Mouse (Mus musculus) kidney, adult 2 months (tissue): ENCODE results near the gene Gpr149. TPM values are rescaled to one million over a fixed set of nuclear protein-coding genes. Genes with fewer than 3 reads are reported as not detected.
A peak's percentile ranks its signal among the peaks of the same experiment; 100 is the strongest.

Experiments
- DNase-seq: peaks from one replicate; pipeline ENCODE4 v3.0.0; 2021
- H3K27ac ChIP-seq: fragments of 200-500 bp; 2 replicates; pipeline ENCODE4 v1.5.1; 2012; ENCODE audit warnings: low read depth, low read length, control low read depth, inconsistent platforms; ENCODE audit not compliant: insufficient read depth
- H3K27me3 ChIP-seq: fragments of 200-500 bp; replicated peaks from 2 replicates; pipeline ENCODE4 v1.6.1; 2012; ENCODE audit warnings: mild to moderate bottlenecking, moderate library complexity, low read length, inconsistent platforms; ENCODE audit not compliant: control insufficient read depth, insufficient read depth
- H3K36me3 ChIP-seq: fragments of 200-500 bp; 2 replicates; pipeline ENCODE4 v1.6.1; 2012; ENCODE audit warnings: mild to moderate bottlenecking, moderate library complexity, low read length, inconsistent platforms; ENCODE audit not compliant: control insufficient read depth, insufficient read depth
- H3K4me1 ChIP-seq: fragments of 200-500 bp; 2 replicates; pipeline ENCODE4 v1.6.1; 2011; ENCODE audit warnings: low read length; ENCODE audit not compliant: control insufficient read depth, insufficient read depth
- H3K4me3 ChIP-seq: fragments of 200-500 bp; 2 replicates; pipeline ENCODE4 v1.5.1; 2011; ENCODE audit warnings: mild to moderate bottlenecking, low read depth, low read length, control low read depth; ENCODE audit not compliant: insufficient read depth
- CTCF ChIP-seq: fragments of 200-500 bp; conservative IDR thresholded peaks from 2 replicates; pipeline ENCODE4 v1.5.1; 2011; ENCODE audit warnings: low read depth, mild to moderate bottlenecking, control low read depth, low read length, moderate library complexity, mixed read lengths; ENCODE audit not compliant: insufficient read depth, insufficient read length
- POLR2A ChIP-seq: fragments of 200-500 bp; IDR thresholded peaks from one replicate; pipeline ENCODE4 v1.6.1; 2011; ENCODE audit warnings: low read depth, low read length, control low read depth
- WGBS: fragments of 180-500 bp; shearing (Covaris S2); methylation state at CpG from one replicate; pipeline ENCODE4 v1.1.7; 2018; 5-methylcytosine and 5-hydroxymethylcytosine counted together
- polyA plus RNA-seq: library from polyadenylated mRNA; depleted of rRNA; stranded (reverse); fragments of >200 nt; gene quantifications from 2 replicates; pipeline ENCODE4 v1.2.3, GENCODE M21; 2012; rRNA removed

Gene Gpr149
- polyA plus RNA-seq, result not detected in 2 replicates

DNA sequence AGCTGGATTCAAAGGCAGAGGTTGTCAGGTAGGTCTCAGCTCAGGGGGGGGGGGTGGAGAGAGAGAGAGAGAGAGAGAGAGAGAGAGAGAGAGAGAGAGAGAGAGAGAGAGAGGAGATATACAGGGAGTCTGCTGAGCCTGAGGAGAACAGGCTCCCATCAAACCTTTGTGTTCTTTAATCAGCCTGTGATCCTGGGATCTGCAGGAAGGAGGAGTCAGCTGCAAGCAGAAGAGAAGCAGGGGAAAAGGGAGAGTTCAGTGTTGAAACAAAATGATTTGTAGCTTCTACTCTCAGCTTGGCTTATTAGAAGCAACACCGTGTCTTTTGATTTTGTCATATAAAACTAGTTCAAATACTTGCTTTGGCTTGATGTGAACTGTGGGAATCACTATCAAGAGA, at the start of gene Gpr149:
Gene Gpr149 (minus strand): TSS at position 168 of the 400 bp plus-strand sequence.
- H3K4me1 ChIP-seq, result no peaks in the 10 kb centered on the region
- H3K36me3 ChIP-seq, result no peaks in the 10 kb centered on the region
- TF ChIP-seq CTCF (no peak), POLR2A (no peak)
- H3K27ac ChIP-seq, result no peak within 1 kb of the TSS
- H3K4me3 ChIP-seq, result no peak within 1 kb of the TSS
- WGBS, result 50% methylated on average over 1 of the region's 1 CpGs
- H3K27me3 ChIP-seq, result no peaks in the 10 kb centered on the region
- no peak for DNase-seq

DNA sequence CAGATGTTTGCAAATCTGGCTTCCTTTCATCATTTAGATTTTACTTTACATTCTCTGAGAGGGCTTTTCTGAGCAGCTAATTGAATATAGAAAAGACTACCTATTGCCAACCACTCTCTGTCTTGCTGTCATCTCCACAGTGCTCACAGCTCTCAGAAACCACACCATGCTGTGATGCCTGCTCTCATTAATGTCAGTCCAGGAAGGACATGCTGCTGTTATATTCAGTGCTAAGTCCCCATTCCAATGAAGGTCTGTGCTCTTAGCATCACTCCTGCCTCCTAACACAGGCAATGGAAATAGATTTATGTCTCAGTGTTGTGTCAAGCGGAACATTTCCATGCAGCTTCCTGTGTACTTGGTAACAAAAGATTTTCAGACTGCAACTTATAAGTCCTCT, 45.6 kb upstream of the Gpr149 start:
- WGBS, result 44% methylated on average over 1 of the region's 1 CpGs
- no peak overlapping the region for H3K4me3 ChIP-seq
- TF ChIP-seq POLR2A, result no peak
- no peak for TF ChIP-seq CTCF
- H3K27me3 ChIP-seq, result no peaks in the 10 kb centered on the region
- DNase-seq, result no peak
- no peaks in the 10 kb centered on the region for H3K4me1 ChIP-seq
- H3K36me3 ChIP-seq, result no peaks in the 10 kb centered on the region
- no peak overlapping the region for H3K27ac ChIP-seq

DNA sequence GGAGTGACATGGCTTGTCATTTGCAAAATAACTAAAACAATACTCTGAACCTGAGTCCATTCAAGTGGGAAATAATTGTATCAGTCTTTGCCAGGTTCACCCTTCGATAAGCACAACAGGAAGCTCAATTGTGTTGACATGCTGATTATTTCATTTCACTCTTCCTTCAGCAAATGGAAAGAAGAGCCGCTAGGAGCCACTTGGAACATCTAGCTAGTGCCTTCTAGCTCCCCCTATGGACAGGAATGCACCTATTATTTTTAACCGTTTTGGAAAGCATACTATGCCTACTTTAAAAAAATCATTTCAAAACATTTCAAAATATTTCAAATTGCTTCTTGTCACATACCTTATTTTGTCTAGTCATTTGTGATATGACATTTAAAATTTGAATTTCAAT, 5.9 kb upstream of the Gpr149 start:
- no peak for TF ChIP-seq POLR2A
- TF ChIP-seq CTCF, result no peak
- Histone ChIP-seq H3K36me3 (no peaks in the 10 kb centered on the region), H3K4me1 (no peaks in the 10 kb centered on the region), H3K27me3 (no peaks in the 10 kb centered on the region), H3K4me3 (no peak overlapping the region), H3K27ac (no peak overlapping the region)
- no peak for DNase-seq
- 73% methylated on average over 3 of the region's 3 CpGs for WGBS

DNA sequence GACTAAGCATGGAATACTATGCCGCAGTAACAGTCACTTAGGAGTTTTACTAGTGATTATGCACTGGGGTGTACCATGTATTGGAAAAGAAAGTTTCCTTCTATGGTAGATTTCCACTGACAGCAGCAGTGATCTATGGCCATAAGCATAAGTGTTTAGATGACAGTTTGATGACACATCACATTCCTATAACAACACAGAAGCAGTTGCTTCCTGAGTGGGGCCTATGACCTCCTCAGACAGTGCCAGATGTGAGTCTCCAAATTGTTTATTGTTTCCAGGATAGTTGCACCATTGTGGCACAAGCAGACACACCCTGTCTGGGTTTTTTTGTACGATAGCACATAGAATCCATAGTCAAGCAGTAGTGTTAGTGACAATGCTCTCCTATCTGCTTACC, 991 bp upstream of the Gpr149 start:
- Histone ChIP-seq H3K27ac (no peak overlapping the region), H3K27me3 (no peaks in the 10 kb centered on the region), H3K36me3 (no peaks in the 10 kb centered on the region), H3K4me3 (no peak overlapping the region), H3K4me1 (no peaks in the 10 kb centered on the region)
- 76% methylated on average over 2 of the region's 2 CpGs for WGBS
- no peak for DNase-seq
- TF ChIP-seq CTCF, result no peak
- TF ChIP-seq POLR2A, result no peak

DNA sequence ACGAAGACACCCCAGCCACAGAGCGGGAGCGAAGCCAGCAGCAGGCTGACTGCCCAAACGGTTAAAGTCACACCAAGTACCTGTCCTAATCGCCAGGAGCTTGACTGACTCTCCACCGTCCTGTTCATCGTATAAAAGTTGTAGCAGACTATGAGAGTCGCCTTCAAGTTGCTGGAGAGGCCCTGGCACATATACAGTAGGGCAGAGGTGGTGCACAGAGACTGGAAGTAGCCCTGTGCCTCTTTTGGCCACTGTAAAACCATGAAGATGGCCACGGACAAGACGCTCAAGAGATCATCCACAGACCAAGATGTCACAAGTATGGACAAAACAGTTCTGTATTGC, 921 bp downstream of the Gpr149 start:
- DNase-seq, result no peak
- H3K27ac ChIP-seq, result no peak overlapping the region
- no peaks in the 10 kb centered on the region for H3K36me3 ChIP-seq
- WGBS, result 17% methylated on average over 10 of the region's 10 CpGs
- TF ChIP-seq CTCF, result no peak
- TF ChIP-seq POLR2A, result no peak
- H3K4me1 ChIP-seq, result no peaks in the 10 kb centered on the region
- no peaks in the 10 kb centered on the region for H3K27me3 ChIP-seq
- no peak overlapping the region for H3K4me3 ChIP-seq

DNA sequence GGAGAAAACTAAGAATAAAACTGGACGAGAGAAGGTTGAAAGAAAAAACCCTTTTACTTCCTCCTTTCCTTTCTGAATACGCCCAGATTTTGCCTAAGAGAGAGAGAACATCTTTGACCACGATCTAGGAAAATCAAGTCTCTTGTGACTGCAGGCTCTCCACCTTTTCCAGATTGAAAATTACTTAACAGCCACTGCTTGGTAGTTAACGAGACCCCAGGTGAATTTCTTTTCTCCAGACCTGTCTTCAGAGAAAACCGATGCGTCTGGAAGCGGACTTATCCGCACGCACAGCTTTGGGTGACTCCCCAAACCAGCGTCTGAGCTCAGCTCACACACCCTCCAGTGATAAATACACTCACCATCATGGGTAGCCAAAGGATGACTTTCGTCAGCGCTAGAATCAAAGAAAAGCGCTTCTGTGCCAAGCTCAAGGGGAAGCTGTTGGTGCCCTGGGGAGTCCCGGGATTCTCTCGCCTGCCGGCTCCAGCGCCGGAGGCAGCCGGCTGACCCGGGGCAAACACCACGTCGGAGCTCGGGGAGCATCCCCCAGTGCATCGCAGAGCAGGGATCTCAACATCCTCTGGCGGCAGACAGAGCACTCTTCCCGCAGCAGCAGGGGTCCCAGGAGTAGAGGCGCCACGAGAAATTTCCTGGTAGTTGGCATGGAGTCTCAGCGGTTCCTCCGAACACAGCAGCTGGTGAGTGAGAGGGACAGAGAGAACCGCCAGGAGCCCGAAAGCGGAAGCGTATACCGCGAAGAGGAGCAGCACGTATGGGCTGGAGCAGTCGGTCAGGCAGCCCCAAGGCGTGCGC, 1.5 kb downstream of the Gpr149 start:
- Histone ChIP-seq H3K4me3 (no peak overlapping the region), H3K4me1 (no peaks in the 10 kb centered on the region), H3K27me3 (no peaks in the 10 kb centered on the region), H3K36me3 (no peaks in the 10 kb centered on the region), H3K27ac (no peak overlapping the region)
- TF ChIP-seq CTCF, result no peak
- TF ChIP-seq POLR2A, result no peak
- under 1% methylated on average over 40 of the region's 40 CpGs for whole genome bisulfite sequencing
- DNase-seq, result no peak

DNA sequence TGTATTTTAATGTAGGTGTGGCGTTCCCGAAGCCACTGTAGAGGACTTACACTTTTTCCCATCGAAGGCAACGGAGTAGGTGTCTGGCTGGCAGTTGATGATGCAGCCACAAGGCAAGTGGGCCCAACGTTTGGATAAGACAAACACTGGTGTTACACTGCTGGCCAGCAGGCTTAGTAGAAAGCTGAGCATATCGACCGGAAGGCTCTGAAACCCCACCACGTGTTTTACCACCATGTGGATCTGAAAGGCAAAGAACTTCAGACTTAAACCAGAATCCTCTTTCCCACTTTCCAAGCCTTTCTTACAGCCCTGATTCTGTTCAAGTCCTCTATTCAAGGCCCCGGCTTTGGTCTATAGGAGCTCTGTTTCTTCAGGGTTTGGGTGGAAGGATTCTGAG, 2.5 kb downstream of the Gpr149 start:
- no peak for TF ChIP-seq POLR2A
- no peak for TF ChIP-seq CTCF
- H3K4me3 ChIP-seq, result no peak overlapping the region
- H3K4me1 ChIP-seq, result no peaks in the 10 kb centered on the region
- no peak for DNase-seq
- WGBS, result 76% methylated on average over 9 of the region's 9 CpGs
- no peaks in the 10 kb centered on the region for H3K27me3 ChIP-seq
- H3K36me3 ChIP-seq, result no peaks in the 10 kb centered on the region
- H3K27ac ChIP-seq, result no peak overlapping the region

DNA sequence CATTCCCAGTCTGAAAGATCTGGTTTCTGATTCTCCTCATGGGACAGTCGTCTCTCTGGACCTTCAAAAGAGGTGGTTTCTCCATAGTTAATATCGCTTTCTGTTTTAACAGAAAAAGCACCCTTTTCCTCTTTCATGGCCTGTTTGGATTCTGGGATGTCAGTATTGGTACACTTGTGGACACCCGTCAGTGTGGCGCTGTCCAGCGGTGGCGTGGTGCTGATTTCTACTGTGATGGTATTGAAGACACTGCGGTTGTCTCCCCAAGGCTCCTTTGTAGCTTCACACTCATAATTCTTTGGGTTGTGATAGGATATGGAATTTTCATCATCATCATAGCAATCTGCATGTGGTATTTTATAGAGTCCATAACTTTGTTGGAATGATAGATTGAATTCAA, 10.1 kb downstream of the Gpr149 start:
- peak; percentile 4 for DNase-seq
- 23% methylated on average over 7 of the region's 7 CpGs for WGBS

More for the DNA sequence above, 10.1 kb downstream of the Gpr149 start:
- H3K36me3 ChIP-seq, result no peaks in the 10 kb centered on the region
- H3K27me3 ChIP-seq, result no peaks in the 10 kb centered on the region
- TF ChIP-seq POLR2A (no peak), CTCF (no peak)
- H3K4me1 ChIP-seq, result no peaks in the 10 kb centered on the region
- H3K4me3 ChIP-seq, result no peak overlapping the region
- H3K27ac ChIP-seq, result no peak overlapping the region
